Mouse (Mus musculus) midbrain, embryonic 13.5 days (tissue): ENCODE results near the gene Nckap5l. TPM values are rescaled to one million over a fixed set of nuclear protein-coding genes. Genes with fewer than 3 reads are reported as not detected.

Experiments
- ATAC-seq: fragments of 200-750 bp; cut with Nextera tagmentation; 2 replicates; pipeline ENCODE4 v1.8.0; 2017; ENCODE audit warnings: mild to moderate bottlenecking, moderate TSS enrichment, moderate library complexity
- H3K27ac ChIP-seq: fragments of 300-500 bp; sonication (generic); 2 replicates; pipeline ENCODE4 v1.5.1; 2015; ENCODE audit warnings: inconsistent platforms, mild to moderate bottlenecking, moderate library complexity
- H3K27me3 ChIP-seq: fragments of 300-500 bp; sonication (generic); 2 replicates; pipeline ENCODE4 v1.6.1; 2015; ENCODE audit warnings: mild to moderate bottlenecking, inconsistent platforms
- H3K36me3 ChIP-seq: fragments of 300-500 bp; sonication (generic); 2 replicates; pipeline ENCODE4 v1.6.1; 2015; ENCODE audit warnings: mild to moderate bottlenecking, inconsistent platforms
- H3K4me1 ChIP-seq: fragments of 300-500 bp; sonication (generic); replicated peaks from 2 replicates; pipeline ENCODE4 v1.6.1; 2015; ENCODE audit warnings: inconsistent platforms
- H3K4me2 ChIP-seq: fragments of 300-500 bp; sonication (generic); replicated peaks from 2 replicates; pipeline ENCODE4 v1.6.1; 2015; ENCODE audit warnings: moderate library complexity, mild to moderate bottlenecking, inconsistent platforms
- H3K4me3 ChIP-seq: fragments of 300-500 bp; sonication (generic); replicated peaks from 2 replicates; pipeline ENCODE4 v1.5.1; 2015; ENCODE audit warnings: mild to moderate bottlenecking, inconsistent platforms
- H3K9ac ChIP-seq: fragments of 300-500 bp; sonication (generic); replicated peaks from 2 replicates; pipeline ENCODE4 v1.6.1; 2015; ENCODE audit warnings: mild to moderate bottlenecking, inconsistent platforms
- H3K9me3 ChIP-seq: fragments of 300-500 bp; sonication (generic); 2 replicates; pipeline ENCODE4 v1.6.1; 2016; ENCODE audit warnings: mild to moderate bottlenecking, inconsistent platforms
- WGBS: fragments of 180-500 bp; shearing (Covaris S2); methylation state at CpG from one replicate; pipeline ENCODE4 v1.1.7; 2015; 5-methylcytosine and 5-hydroxymethylcytosine counted together
- polyA plus RNA-seq: library from polyadenylated mRNA; unstranded; fragments of >200 nt; fragmentation: Nextera tagmentation; extraction: Ambion mirVana; gene quantifications from 2 replicates; pipeline ENCODE4 v1.2.1, GENCODE M21; 2015

Nckap5l gene
- polyA plus RNA-seq, 1 experiment from 2014 or later: 15.6 TPM

- Histone ChIP-seq H3K36me3 (peaks cover 49% of the 10 kb centered on the region), H3K9ac (no peak overlapping the region), H3K4me1 (peaks cover 10% of the 10 kb centered on the region), H3K27ac (peak overlapping the region; percentile 25; the same call in 1 of the 2 replicates), H3K4me3 (no peak overlapping the region), H3K4me2 (no peak overlapping the region), H3K9me3 (no peaks in the 10 kb centered on the region), H3K27me3 (no peaks in the 10 kb centered on the region)
- no peak for ATAC-seq
- 85% methylated on average over 8 of the region's 8 CpGs for WGBS
Measured at GRCm38 (mm10) chr15:99421676-99422075, 35.9 kb downstream of the Nckap5l start.

- Histone ChIP-seq H3K4me3 (no peak overlapping the region), H3K27me3 (no peaks in the 10 kb centered on the region), H3K4me2 (no peak overlapping the region), H3K9me3 (no peaks in the 10 kb centered on the region), H3K4me1 (peaks cover 10% of the 10 kb centered on the region), H3K36me3 (peaks cover 44% of the 10 kb centered on the region), H3K9ac (no peak overlapping the region), H3K27ac (peak overlapping the region; percentile 76; the same call in 1 of the 2 replicates)
- 88% methylated on average over 9 of the region's 9 CpGs for WGBS
- no peak for ATAC-seq
Measured at GRCm38 (mm10) chr15:99421152-99421551, 36.4 kb downstream of the Nckap5l start.

- Histone ChIP-seq H3K9me3 (no peaks in the 10 kb centered on the region), H3K27ac (peak overlapping the region; percentile 76), H3K4me2 (peak overlapping the region; percentile 30), H3K4me1 (peaks cover 10% of the 10 kb centered on the region), H3K9ac (no peak overlapping the region), H3K4me3 (no peak overlapping the region), H3K27me3 (no peaks in the 10 kb centered on the region), H3K36me3 (peaks cover 38% of the 10 kb centered on the region)
- 3% methylated on average over 12 of the region's 12 CpGs for WGBS
- ATAC-seq: peak; percentile 71
Measured at GRCm38 (mm10) chr15:99420521-99421014, 37.0 kb downstream of the Nckap5l start.

GRCm38 (mm10) chr15:99420101-99420500 lies 37.4 kb downstream of the Nckap5l start:
- H3K27me3 ChIP-seq: no peaks in the 10 kb centered on the region
- no peak for ATAC-seq
- 18% methylated on average over 5 of the region's 5 CpGs for WGBS
- no peaks in the 10 kb centered on the region for H3K9me3 ChIP-seq
- H3K36me3 ChIP-seq: peaks cover 35% of the 10 kb centered on the region
- peaks cover 10% of the 10 kb centered on the region for H3K4me1 ChIP-seq
- H3K27ac ChIP-seq: peak overlapping the region; percentile 76
- no peak overlapping the region for H3K9ac ChIP-seq
- peak overlapping the region; percentile 30; the same call in 1 of the 2 replicates for H3K4me2 ChIP-seq
- no peak overlapping the region for H3K4me3 ChIP-seq

GRCm38 (mm10) chr15:99417692-99418271 lies 39.8 kb downstream of the Nckap5l start:
- Histone ChIP-seq H3K9me3 (no peaks in the 10 kb centered on the region), H3K27ac (no peak overlapping the region), H3K4me3 (no peak overlapping the region), H3K4me2 (no peak overlapping the region), H3K27me3 (no peaks in the 10 kb centered on the region), H3K36me3 (peaks cover 11% of the 10 kb centered on the region), H3K4me1 (peaks cover 10% of the 10 kb centered on the region), H3K9ac (no peak overlapping the region)
- no peak for ATAC-seq
- WGBS: 44% methylated on average over 17 of the region's 17 CpGs

- Histone ChIP-seq H3K9ac (no peak overlapping the region), H3K36me3 (0 out of 2 replicates have a peak, but pooled peaks cover 3% of the 10 kb centered on the region), H3K4me3 (no peak overlapping the region), H3K4me1 (peaks cover 10% of the 10 kb centered on the region), H3K4me2 (no peak overlapping the region), H3K27me3 (no peaks in the 10 kb centered on the region), H3K27ac (no peak overlapping the region), H3K9me3 (no peaks in the 10 kb centered on the region)
- ATAC-seq: no peak
- 36% methylated on average over 4 of the region's 4 CpGs for WGBS
Measured at GRCm38 (mm10) chr15:99416957-99417356, 40.6 kb downstream of the Nckap5l start.

- H3K27ac ChIP-seq: no peak overlapping the region
- no peaks in the 10 kb centered on the region for H3K36me3 ChIP-seq
- WGBS: 24% methylated on average over 13 of the region's 13 CpGs
- H3K9me3 ChIP-seq: no peaks in the 10 kb centered on the region
- peaks cover 10% of the 10 kb centered on the region for H3K4me1 ChIP-seq
- ATAC-seq: peak; percentile 66
- H3K9ac ChIP-seq: no peak overlapping the region
- no peak overlapping the region for H3K4me2 ChIP-seq
- no peak overlapping the region for H3K4me3 ChIP-seq
- no peaks in the 10 kb centered on the region for H3K27me3 ChIP-seq
Measured at GRCm38 (mm10) chr15:99416348-99416882, 41.1 kb downstream of the Nckap5l start.

GRCm38 (mm10) chr15:99415793-99416192 lies 41.8 kb downstream of the Nckap5l start:
- WGBS: 22% methylated on average over 2 of the region's 2 CpGs

GRCm38 (mm10) chr15:99411747-99412146 lies 45.8 kb downstream of the Nckap5l start:
- H3K9ac ChIP-seq: peak overlapping the region; percentile 36
- 67% methylated on average over 14 of the region's 14 CpGs for WGBS

More at GRCm38 (mm10) chr15:99415793-99416192, 41.8 kb downstream of the Nckap5l start:
- no peak overlapping the region for H3K4me2 ChIP-seq
- peaks cover 5% of the 10 kb centered on the region for H3K4me1 ChIP-seq
- H3K27me3 ChIP-seq: no peaks in the 10 kb centered on the region
- ATAC-seq: no peak
- H3K36me3 ChIP-seq: no peaks in the 10 kb centered on the region
- H3K9ac ChIP-seq: no peak overlapping the region
- H3K27ac ChIP-seq: no peak overlapping the region
- no peak overlapping the region for H3K4me3 ChIP-seq
- H3K9me3 ChIP-seq: no peaks in the 10 kb centered on the region

GRCm38 (mm10) chr15:99408845-99409244 lies 48.7 kb downstream of the Nckap5l start:
- no peak for ATAC-seq
- WGBS: 95% methylated on average over 9 of the region's 9 CpGs
- no peak overlapping the region for H3K27ac ChIP-seq
- H3K27me3 ChIP-seq: no peaks in the 10 kb centered on the region
- H3K9me3 ChIP-seq: no peaks in the 10 kb centered on the region
- H3K4me2 ChIP-seq: no peak overlapping the region
- H3K4me3 ChIP-seq: no peak overlapping the region
- H3K36me3 ChIP-seq: peaks cover 66% of the 10 kb centered on the region
- no peak overlapping the region for H3K9ac ChIP-seq
- H3K4me1 ChIP-seq: no peaks in the 10 kb centered on the region

More at GRCm38 (mm10) chr15:99411747-99412146, 45.8 kb downstream of the Nckap5l start:
- H3K4me3 ChIP-seq: no peak overlapping the region
- H3K27ac ChIP-seq: no peak overlapping the region
- peaks cover 37% of the 10 kb centered on the region for H3K36me3 ChIP-seq
- no peak overlapping the region for H3K4me2 ChIP-seq
- H3K27me3 ChIP-seq: no peaks in the 10 kb centered on the region
- no peaks in the 10 kb centered on the region for H3K4me1 ChIP-seq
- H3K9me3 ChIP-seq: no peaks in the 10 kb centered on the region
- ATAC-seq: no peak

- ATAC-seq: no peak
Measured at GRCm38 (mm10) chr15:99406986-99407570, 50.5 kb downstream of the Nckap5l start.

GRCm38 (mm10) chr15:99405150-99405549 lies 52.4 kb downstream of the Nckap5l start:
- Histone ChIP-seq H3K27me3 (no peaks in the 10 kb centered on the region), H3K36me3 (peaks cover 81% of the 10 kb centered on the region), H3K4me1 (no peaks in the 10 kb centered on the region; the same call in 1 of the 2 replicates), H3K27ac (no peak overlapping the region), H3K4me2 (no peak overlapping the region), H3K9me3 (no peaks in the 10 kb centered on the region), H3K4me3 (no peak overlapping the region), H3K9ac (no peak overlapping the region)
- 88% methylated on average over 9 of the region's 9 CpGs for WGBS
- no peak for ATAC-seq

More at GRCm38 (mm10) chr15:99406986-99407570, 50.5 kb downstream of the Nckap5l start:
- WGBS: 89% methylated on average over 15 of the region's 15 CpGs
- no peaks in the 10 kb centered on the region for H3K9me3 ChIP-seq
- no peak overlapping the region for H3K4me2 ChIP-seq
- H3K36me3 ChIP-seq: peaks cover 82% of the 10 kb centered on the region
- no peak overlapping the region for H3K9ac ChIP-seq
- no peak overlapping the region for H3K4me3 ChIP-seq
- no peaks in the 10 kb centered on the region for H3K4me1 ChIP-seq
- no peak overlapping the region for H3K27ac ChIP-seq
- no peaks in the 10 kb centered on the region for H3K27me3 ChIP-seq
